Mouse (Mus musculus): ENCODE measurements around the gene Ociad1.

Gene Ociad1

DNA sequence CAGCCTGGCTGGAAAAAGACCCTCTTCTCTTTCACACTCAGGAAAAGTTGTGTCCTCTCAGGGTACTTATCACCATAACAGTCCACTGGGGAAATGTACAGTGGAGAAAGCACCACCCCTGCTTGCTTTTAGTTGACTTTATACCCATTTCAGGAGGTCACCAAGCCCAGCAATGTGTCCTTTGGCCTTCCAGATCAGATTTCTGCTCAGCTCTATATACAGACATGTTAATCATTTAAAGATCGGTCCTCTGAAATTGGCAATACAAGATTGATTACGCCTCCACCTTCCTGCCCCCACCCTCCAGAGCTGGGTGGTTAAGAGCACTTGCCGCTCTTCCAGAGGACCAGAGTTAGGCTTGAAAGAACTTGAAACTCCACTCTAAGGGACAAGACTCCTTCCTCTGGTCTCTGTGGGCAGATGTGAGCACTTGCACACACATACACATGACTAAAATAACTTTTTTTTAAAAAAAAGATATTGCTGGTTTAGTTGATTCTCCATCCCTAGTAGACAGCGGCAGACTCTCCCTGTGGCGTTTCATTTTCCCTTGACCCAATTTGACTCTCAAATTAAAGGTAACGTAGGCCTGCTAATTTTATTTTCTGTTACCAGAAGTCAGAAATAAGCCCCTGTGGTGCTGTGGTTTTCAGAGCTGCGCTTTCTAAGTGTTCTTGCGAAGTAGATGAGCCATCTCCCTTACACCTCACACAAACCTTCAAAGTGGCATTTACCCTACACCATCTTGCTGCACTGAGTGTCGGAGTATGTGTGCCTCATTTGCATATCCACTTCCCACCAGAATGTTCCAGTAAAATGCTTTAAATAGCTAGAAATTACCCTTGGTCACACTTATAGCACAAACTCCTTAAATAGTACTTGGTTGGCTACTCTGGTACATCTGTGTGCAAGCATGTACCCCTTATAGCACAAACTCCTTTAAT lies 47.5 kb downstream of the Ociad1 start:
- DNase-seq: no peak

- no peak for DNase-seq
Measured at GRCm38 (mm10) chr5:73340723-73341235, 48.2 kb downstream of the Ociad1 start, which contains the start of gene Ociad2. TSS of gene Ociad2 (minus strand) at chr5:73341028.

GRCm38 (mm10) chr5:73342701-73343355 lies 50.2 kb downstream of the Ociad1 start:
- DNase-seq: no peak

- no peak for DNase-seq
Measured at GRCm38 (mm10) chr5:73344310-73344709, 51.7 kb downstream of the Ociad1 start.

DNA sequence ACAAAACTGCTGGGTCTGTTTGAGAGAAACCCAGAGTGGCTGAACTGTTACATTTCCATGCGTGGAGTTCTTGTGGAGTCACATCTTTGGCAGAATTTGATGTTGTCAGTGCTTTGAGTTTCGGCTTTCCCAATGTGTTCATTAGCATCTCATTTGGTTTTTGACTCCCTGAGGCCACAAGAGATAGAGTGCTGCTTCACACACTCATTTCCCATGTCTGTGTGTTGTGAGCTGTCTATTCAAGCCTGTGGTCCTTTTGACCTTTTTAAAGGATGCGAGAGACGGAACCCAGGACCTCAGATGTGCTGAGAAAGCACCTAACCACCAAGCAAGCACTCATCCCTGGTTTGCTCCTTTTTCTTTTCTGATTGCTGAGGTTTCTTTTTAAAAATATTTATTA lies 52.7 kb downstream of the Ociad1 start:
- DNase-seq: no peak

DNA sequence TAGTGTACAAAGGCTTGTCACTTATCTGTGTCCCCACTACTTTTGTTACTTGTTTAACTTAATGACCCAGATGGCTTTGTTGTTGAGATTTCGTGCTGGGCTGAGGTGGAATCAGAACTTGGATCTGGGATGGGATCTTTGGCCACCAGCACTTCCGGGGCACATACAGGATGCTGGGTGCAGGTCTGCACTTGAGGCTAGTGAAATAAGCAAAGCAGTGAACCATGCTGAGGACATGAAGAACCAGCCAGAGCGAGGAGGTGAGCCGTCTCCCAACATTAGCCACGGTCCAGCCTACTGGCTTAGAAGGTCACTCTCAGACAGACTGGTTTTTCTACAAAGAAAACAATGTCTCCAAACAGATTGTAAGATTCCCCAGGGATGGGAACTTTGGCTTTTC lies 56.9 kb downstream of the Ociad1 start:
- DNase-seq: no peak

- DNase-seq: no peak
Measured at GRCm38 (mm10) chr5:73351796-73352195, 59.2 kb downstream of the Ociad1 start.

GRCm38 (mm10) chr5:73353519-73353918 lies 60.9 kb downstream of the Ociad1 start:
- no peak for DNase-seq

- DNase-seq: no peak
Measured at GRCm38 (mm10) chr5:73353978-73354377, 61.4 kb downstream of the Ociad1 start.

DNA sequence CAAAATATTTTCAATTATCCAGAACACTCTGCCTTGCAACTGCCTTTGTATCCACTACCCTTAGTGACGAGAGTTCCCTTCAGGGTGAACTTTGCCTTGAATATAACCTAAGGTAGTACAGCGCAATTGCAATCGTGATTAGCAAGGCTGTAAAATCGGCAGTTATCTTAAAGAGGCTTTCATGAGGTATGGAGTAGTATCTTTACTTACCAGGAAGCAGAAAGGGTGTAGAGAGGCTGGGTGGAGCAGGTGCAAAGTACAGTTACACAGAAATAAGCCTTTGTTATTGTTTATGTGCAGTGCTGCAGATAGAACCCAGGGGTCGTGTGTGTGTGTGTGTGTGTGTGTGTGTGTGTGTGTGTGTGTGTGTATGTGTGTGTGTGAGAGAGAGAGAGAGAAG lies 62.8 kb downstream of the Ociad1 start:
- no peak for DNase-seq

DNA sequence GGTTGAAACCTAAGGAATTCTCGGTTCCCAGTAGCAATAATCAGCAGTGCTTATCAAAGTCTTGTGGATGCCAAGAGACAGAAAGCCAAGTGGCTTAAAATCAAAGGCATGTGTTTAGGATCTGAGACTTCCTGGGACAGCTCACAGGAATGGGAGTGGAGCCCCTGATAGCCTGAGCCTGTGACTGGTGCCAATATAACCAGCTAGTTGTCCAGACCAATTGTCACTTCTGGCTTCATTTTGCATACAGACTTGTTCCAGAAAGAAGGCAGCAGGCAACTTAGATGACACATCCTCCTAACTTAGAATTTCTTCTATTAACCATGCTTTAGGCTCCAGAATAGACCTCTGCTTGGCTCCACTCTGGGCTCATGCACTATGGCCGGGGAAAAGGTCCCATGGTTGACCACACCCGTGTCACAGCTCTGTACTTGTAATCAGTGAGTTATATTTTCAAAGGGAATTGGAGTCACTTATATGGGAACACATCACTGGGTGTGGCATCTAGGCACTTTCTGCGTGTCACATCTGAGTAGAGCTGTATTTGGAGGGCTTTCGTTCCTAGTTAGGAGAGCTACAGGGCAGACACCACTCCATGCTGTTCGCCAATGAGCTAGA lies 66.7 kb downstream of the Ociad1 start:
- no peak for DNase-seq

GRCm38 (mm10) chr5:73359752-73360141 lies 67.2 kb downstream of the Ociad1 start:
- no peak for DNase-seq

DNA sequence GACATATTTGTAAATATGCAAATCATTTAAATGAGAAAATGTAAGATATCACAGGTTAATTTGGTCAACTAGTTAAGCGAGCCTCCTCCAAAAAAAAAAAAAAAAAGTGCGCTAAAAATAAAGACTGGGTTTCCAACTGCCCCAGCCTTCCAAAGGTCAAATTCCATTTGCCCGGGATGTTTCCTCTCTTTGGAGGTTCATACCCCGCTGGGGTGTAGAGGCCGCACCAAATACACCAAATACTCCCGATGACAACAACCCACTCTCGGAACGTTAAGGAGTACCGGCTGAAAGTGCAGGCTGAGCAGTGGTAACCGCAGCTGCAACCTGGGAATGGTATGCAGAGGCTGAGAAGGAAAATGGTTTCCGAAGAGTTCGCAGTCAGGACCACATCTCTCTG lies 67.7 kb downstream of the Ociad1 start:
- DNase-seq: no peak

DNA sequence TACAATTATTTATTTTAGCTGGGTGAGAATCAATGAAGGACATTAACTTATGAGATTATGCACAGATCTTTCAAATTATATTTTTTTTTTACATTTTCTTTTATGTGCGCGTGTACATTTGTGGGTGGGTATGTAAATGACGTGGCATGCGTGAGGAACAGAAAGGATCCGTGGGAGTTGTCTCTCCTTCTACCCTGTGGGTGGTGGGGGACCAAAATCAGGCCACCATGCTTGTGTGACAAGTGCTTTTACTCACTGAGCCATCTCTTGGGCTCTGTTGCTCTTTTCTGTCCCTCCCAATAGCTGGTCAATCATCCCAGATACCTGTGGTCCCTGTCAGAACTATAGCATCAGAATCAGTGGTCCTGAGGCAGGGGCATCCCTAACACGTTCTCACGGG lies 69.8 kb downstream of the Ociad1 start:
- no peak for DNase-seq

GRCm38 (mm10) chr5:73362791-73363190 lies 70.2 kb downstream of the Ociad1 start:
- DNase-seq: no peak
